Mouse (Mus musculus) spleen, adult 2 months (tissue): ENCODE data around the gene Immp2l.

Source experiments
- CTCF ChIP-seq: fragments of 200-500 bp; IDR thresholded peaks from 2 replicates; pipeline ENCODE4 v1.5.1; 2011; ENCODE audit warnings: mild to moderate bottlenecking, inconsistent platforms; ENCODE audit not compliant: insufficient read depth, insufficient read length, insufficient replicate concordance; ENCODE audit errors: extremely low read depth
- POLR2A ChIP-seq: fragments of 200-500 bp; IDR thresholded peaks from 2 replicates; pipeline ENCODE4 v1.6.1; 2011; ENCODE audit warnings: low read depth, low read length, inconsistent platforms

DNA sequence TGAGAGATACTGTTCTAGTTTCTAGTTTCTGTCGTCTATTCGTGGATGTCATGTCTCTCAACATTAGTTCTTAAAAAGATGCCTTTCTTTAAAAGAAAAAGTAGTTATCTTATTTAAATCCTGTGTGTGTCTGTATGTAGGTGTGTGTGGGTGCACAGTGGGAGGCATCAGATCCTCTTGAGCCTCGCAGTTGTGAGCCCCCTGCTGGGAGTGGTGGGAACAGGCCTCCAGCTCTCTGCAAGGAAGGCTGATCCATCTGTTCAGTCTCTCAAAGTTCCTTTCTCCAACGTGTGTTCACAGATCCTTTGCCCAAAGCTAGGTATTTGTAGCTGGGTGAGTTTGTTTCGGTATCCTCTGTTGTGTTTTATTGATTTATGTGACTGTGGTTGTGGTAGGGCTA, 73.5 kb downstream of the Immp2l start:
- TF ChIP-seq POLR2A, result no peak
- peak; percentile 84 for TF ChIP-seq CTCF
